Mouse (Mus musculus) liver, embryonic 13.5 days (tissue): ENCODE data around the gene Gpr155. TPM values are rescaled to one million over a fixed set of nuclear protein-coding genes. Genes with fewer than 3 reads are reported as not detected.

Experiments
- ATAC-seq: fragments of 200-750 bp; cut with Nextera tagmentation; 2 replicates; pipeline ENCODE4 v1.8.0; 2017; ENCODE audit warnings: low read depth, mild to moderate bottlenecking, moderate number of reproducible peaks, moderate library complexity
- DNase-seq: peaks from one replicate; pipeline ENCODE4 v3.0.0; 2022
- H3K27ac ChIP-seq: fragments of 300-500 bp; sonication (generic); 2 replicates; pipeline ENCODE4 v1.5.1; 2015; ENCODE audit warnings: moderate library complexity, mild to moderate bottlenecking, inconsistent platforms
- H3K27me3 ChIP-seq: fragments of 300-500 bp; sonication (generic); 2 replicates; pipeline ENCODE4 v1.6.1; 2015; ENCODE audit warnings: mild to moderate bottlenecking, inconsistent platforms
- H3K36me3 ChIP-seq: fragments of 300-500 bp; sonication (generic); 2 replicates; pipeline ENCODE4 v1.6.1; 2015; ENCODE audit warnings: mild to moderate bottlenecking, inconsistent platforms
- H3K4me1 ChIP-seq: fragments of 300-500 bp; sonication (generic); replicated peaks from 2 replicates; pipeline ENCODE4 v1.6.1; 2015; ENCODE audit warnings: inconsistent platforms
- H3K4me2 ChIP-seq: fragments of 300-500 bp; sonication (generic); 2 replicates; pipeline ENCODE4 v1.6.1; 2015; ENCODE audit warnings: inconsistent platforms, mild to moderate bottlenecking, moderate library complexity
- H3K4me3 ChIP-seq: fragments of 300-500 bp; sonication (generic); replicated peaks from 2 replicates; pipeline ENCODE4 v1.5.1; 2015; ENCODE audit warnings: mild to moderate bottlenecking, inconsistent platforms
- H3K9ac ChIP-seq: fragments of 300-500 bp; sonication (generic); 2 replicates; pipeline ENCODE4 v1.6.1; 2015; ENCODE audit warnings: mild to moderate bottlenecking, inconsistent platforms
- H3K9me3 ChIP-seq: fragments of 300-500 bp; sonication (generic); replicated peaks from 2 replicates; pipeline ENCODE4 v1.6.1; 2016; ENCODE audit warnings: inconsistent platforms
- WGBS: fragments of 180-500 bp; shearing (Covaris S2); methylation state at CpG from one replicate; pipeline ENCODE4 v1.1.7; 2015; ENCODE audit not compliant: insufficient replicate concordance; 5-methylcytosine and 5-hydroxymethylcytosine counted together
- polyA plus RNA-seq: library from polyadenylated mRNA; unstranded; fragments of >200 nt; fragmentation: Nextera tagmentation; extraction: Ambion mirVana; gene quantifications from 2 replicates; pipeline ENCODE4 v1.2.1, GENCODE M21; 2015

The Gpr155 gene
- polyA plus RNA-seq, 1 experiment from 2014 or later, result 8.3 TPM

DNA sequence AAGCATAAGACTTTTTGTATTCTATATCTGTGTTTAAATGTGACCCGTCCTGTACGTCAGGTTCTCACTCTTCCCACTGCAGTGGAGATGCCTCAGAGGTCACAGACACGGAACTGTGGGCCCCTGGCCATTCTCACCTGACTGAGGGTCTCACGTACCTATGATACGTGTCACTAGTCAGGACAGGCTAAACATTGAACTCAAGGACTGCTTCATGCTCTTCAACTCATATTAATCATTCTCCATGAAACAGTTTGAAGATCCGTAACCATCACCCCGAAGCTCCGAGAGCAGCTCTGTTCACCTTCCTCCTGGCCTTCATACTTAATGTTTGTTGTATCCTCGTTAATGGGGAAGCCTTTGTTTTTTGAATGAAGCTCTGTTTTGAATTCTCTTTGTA is 68.9 kb downstream of the Gpr155 start:
- no peaks in the 10 kb centered on the region for H3K27me3 ChIP-seq
- DNase-seq (no peak), ATAC-seq (no peak)
- 87% methylated on average over 9 of the region's 9 CpGs for WGBS
- H3K4me3 ChIP-seq, result no peak overlapping the region
- H3K27ac ChIP-seq, result no peak overlapping the region
- no peak overlapping the region for H3K4me2 ChIP-seq
- no peak overlapping the region for H3K9ac ChIP-seq
- peaks cover 27% of the 10 kb centered on the region for H3K4me1 ChIP-seq
- H3K9me3 ChIP-seq, result no peaks in the 10 kb centered on the region
- H3K36me3 ChIP-seq, result peaks cover 30% of the 10 kb centered on the region

DNA sequence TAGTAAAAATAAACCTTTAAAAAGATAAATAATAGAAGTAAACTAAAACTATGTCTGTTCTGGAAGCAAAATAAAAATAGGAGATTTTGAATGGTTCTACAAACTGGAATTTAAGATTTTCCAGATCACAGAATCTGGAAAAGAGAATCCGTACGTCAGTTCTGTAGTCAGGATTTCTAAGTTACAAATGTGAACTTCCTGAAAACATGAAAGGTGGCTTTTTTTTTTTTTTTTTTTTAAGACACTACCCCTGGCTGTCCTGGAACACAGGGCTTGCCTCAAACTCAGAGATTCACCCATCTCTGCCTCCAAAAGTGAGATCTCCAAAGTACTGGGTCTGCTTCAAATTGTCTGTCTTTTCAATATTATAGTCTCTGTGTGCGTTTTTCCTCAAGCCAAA is 72.1 kb downstream of the Gpr155 start:
- Histone ChIP-seq H3K27ac (peak overlapping the region; percentile 97; the same call in 1 of the 2 replicates), H3K4me1 (peaks cover 33% of the 10 kb centered on the region), H3K9ac (peak overlapping the region; percentile 86; the same call in 1 of the 2 replicates), H3K4me2 (peak overlapping the region; percentile 77), H3K9me3 (no peaks in the 10 kb centered on the region), H3K27me3 (no peaks in the 10 kb centered on the region), H3K36me3 (peaks cover 36% of the 10 kb centered on the region), H3K4me3 (peak overlapping the region; percentile 91)
- 87% methylated on average over 3 of the region's 3 CpGs for WGBS
- no peak for DNase-seq
- no peak for ATAC-seq

DNA sequence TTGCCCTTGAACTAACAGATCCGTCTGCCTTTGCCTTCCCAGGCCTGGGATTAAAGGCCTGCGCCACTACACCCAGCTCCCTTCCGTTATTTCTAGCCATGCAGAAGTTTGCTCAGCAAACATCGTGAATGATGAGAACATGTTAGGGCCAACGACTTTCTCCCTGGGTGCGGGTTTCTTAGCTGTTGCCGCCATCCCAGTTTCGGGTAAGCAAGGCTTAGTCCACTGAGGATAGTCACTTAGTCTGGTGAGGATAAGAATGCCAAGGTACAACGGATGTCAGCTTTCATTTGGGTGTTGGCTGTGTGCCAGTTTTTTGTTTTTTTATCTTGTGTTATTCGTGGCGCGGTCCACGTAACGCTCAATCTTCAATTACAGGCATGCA is 73.3 kb downstream of the Gpr155 start:
- DNase-seq (peak; percentile 53), ATAC-seq (peak; percentile 53)
- WGBS, result 9% methylated on average over 14 of the region's 14 CpGs
- H3K27ac ChIP-seq, result peak overlapping the region; percentile 97
- peaks cover 33% of the 10 kb centered on the region for H3K4me1 ChIP-seq
- H3K4me3 ChIP-seq, result peak overlapping the region; percentile 91
- peak overlapping the region; percentile 86 for H3K9ac ChIP-seq
- no peaks in the 10 kb centered on the region for H3K9me3 ChIP-seq
- peak overlapping the region; percentile 77 for H3K4me2 ChIP-seq
- H3K27me3 ChIP-seq, result no peaks in the 10 kb centered on the region
- H3K36me3 ChIP-seq, result peaks cover 39% of the 10 kb centered on the region

DNA sequence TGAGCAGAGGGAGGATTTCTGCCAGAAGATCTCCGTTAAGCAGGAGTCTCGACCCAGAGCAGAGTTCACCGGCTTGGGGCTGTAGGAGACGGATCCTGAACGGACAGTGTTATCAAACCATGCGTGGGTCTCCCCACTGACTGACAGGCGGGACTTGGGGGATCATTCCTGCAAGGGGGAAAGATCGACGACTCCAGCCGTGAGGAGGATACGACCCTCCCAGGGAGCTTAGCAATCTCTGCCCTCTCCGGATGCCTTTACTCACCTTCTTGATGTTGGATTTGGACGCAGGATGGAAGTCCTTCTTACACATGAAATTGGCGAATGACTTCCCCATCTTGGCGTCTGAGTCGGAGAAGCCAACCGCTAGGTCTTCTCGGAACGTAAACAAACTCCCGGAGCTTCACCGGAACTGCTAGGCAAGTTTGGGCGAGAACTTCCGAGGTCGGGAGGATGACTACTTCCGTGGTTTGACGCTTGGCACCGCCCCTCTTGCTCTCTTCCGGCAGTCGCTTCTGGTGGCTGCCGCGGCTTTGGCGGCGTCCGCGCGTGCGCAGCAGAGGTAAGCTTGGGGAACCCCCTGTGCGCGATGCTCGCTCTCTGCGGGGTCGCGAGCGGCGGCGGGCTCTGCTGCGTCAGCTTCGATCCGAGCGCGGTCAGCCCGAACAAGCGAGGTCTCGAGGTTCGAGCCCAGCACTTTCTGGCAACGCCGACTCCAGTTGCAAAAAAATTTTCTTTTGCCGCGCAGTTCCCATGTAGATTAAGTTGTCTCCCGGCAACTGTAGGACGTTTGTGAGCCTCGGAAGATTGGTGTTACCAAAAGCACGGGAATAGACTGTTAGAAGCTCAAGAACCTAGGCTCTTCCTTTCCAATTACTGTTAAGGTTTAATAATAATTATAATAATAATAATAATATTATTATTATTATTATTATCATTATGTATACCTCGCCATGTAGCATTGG is 73.9 kb downstream of the Gpr155 start, which contains the start of the genes Scrn3 and Cir1:
Gene Scrn3 (plus strand): TSS at position 450 of the 965 bp plus-strand sequence.
Gene Cir1 (minus strand): TSS at position 550 of the 965 bp plus-strand sequence.
- Histone ChIP-seq H3K9me3 (no peaks in the 10 kb centered on the region), H3K4me3 (peak within 1 kb of the TSS; percentile 91), H3K9ac (peak within 1 kb of the TSS; percentile 91), H3K4me1 (peaks cover 33% of the 10 kb centered on the region), H3K27ac (peak within 1 kb of the TSS; percentile 97), H3K36me3 (peaks cover 39% of the 10 kb centered on the region), H3K27me3 (no peaks in the 10 kb centered on the region), H3K4me2 (peak within 1 kb of the TSS; percentile 77)
- ATAC-seq (peak; percentile 94), DNase-seq (peak; percentile 92)
- under 1% methylated on average over 64 of the region's 64 CpGs for WGBS

DNA sequence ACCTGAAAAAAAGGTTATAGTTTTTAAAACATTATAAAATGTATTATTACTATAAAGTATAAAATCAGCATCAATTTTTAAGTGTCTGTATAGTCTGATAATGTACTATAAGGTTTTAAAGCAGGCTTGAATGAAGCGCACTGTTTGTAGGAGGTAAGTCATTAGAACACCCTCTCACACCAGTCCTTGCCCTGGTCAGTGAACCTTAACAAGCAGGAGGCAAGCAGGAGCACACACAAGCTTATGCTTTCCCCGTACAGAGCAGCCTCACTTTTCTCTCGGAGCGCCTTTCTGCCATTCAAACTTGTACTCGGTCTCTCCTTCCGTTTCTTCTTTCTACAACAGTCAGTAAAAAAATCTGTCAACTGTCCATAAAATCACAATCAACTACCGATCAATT is 80.4 kb downstream of the Gpr155 start:
- H3K4me3 ChIP-seq, result no peak overlapping the region
- no peaks in the 10 kb centered on the region for H3K27me3 ChIP-seq
- DNase-seq (no peak), ATAC-seq (no peak)
- H3K4me2 ChIP-seq, result no peak overlapping the region
- H3K27ac ChIP-seq, result no peak overlapping the region
- WGBS, result 91% methylated on average over 7 of the region's 7 CpGs
- no peaks in the 10 kb centered on the region for H3K9me3 ChIP-seq
- H3K9ac ChIP-seq, result no peak overlapping the region
- peaks cover 88% of the 10 kb centered on the region for H3K36me3 ChIP-seq
- peaks cover 36% of the 10 kb centered on the region for H3K4me1 ChIP-seq

DNA sequence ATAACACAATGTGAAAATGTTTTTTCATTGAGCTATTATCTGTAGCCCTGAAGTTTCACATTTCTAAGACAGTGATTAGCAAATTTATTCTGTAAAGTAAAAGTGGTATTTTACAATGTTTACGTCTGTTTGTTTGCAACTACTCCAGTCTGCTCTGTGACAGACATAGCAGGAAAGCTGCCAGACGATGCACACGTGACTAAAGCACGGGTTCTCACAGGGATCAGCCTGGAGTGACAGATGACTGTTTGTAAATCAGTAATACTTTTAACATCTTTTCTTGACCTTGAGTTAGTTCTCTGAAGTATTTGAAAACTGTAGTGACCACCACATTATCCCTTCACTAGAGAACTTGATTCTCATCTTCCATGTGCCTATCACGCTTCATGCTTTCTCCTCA is 81.9 kb downstream of the Gpr155 start:
- Histone ChIP-seq H3K9me3 (no peaks in the 10 kb centered on the region), H3K4me3 (no peak overlapping the region), H3K4me1 (peaks cover 32% of the 10 kb centered on the region), H3K27ac (peak overlapping the region; percentile 24; the same call in 1 of the 2 replicates), H3K4me2 (no peak overlapping the region), H3K27me3 (no peaks in the 10 kb centered on the region), H3K9ac (no peak overlapping the region), H3K36me3 (peaks cover 78% of the 10 kb centered on the region)
- DNase-seq (no peak), ATAC-seq (no peak)
- WGBS, result 88% methylated on average over 5 of the region's 5 CpGs

DNA sequence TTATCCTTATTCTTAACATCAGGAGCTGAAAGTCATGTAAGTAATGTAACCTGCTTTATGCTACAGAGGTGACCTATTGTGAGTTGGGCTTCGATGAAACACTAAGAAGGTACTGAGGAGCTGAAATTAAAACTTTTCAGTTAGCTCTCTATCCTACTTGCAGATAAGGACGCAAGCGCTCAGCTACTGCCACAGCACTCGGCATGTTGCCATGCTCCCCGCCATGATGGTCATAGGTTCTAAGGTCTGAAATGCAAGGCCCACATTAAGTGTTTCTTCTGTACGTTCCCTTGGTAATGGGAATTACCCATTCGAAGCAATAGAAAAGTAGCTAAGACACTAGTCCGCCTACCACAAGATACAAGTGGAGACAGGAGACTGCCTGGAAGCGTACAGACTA is 83.7 kb downstream of the Gpr155 start:
- H3K27ac ChIP-seq, result peak overlapping the region; percentile 80
- H3K4me1 ChIP-seq, result peaks cover 46% of the 10 kb centered on the region
- no peaks in the 10 kb centered on the region for H3K27me3 ChIP-seq
- H3K4me2 ChIP-seq, result peak overlapping the region; percentile 34; the same call in 1 of the 2 replicates
- ATAC-seq, result no peak
- H3K4me3 ChIP-seq, result no peak overlapping the region
- DNase-seq, result no peak
- H3K36me3 ChIP-seq, result peaks cover 73% of the 10 kb centered on the region
- 72% methylated on average over 9 of the region's 9 CpGs for WGBS
- no peaks in the 10 kb centered on the region for H3K9me3 ChIP-seq
- peak overlapping the region; percentile 12; the same call in 1 of the 2 replicates for H3K9ac ChIP-seq

DNA sequence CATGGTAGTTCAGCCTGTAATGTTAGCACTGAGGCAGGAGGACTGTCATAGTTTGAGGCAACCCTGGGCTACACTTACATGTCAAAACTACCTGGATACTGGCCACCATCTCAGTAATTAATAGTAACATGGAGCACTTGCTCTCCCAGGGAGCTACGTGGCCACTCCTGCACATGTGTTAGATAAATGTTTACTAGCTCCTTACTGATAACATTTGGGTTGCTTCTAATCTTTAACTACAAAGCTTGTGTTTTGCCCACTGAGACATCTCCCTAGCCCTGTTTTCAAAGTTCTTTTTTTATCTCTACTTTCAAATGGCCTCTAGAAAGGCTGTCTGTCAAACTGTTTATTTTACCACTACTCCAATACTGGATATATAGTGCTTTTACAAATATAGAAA is 84.4 kb downstream of the Gpr155 start:
- Histone ChIP-seq H3K9ac (peak overlapping the region; percentile 12; the same call in 1 of the 2 replicates), H3K27ac (peak overlapping the region; percentile 80), H3K36me3 (peaks cover 69% of the 10 kb centered on the region), H3K4me2 (peak overlapping the region; percentile 34), H3K4me3 (no peak overlapping the region), H3K9me3 (no peaks in the 10 kb centered on the region), H3K27me3 (no peaks in the 10 kb centered on the region), H3K4me1 (peaks cover 46% of the 10 kb centered on the region)
- ATAC-seq (peak; percentile 94), DNase-seq (peak; percentile 41)
- WGBS, result 10% methylated on average over 1 of the region's 1 CpGs

DNA sequence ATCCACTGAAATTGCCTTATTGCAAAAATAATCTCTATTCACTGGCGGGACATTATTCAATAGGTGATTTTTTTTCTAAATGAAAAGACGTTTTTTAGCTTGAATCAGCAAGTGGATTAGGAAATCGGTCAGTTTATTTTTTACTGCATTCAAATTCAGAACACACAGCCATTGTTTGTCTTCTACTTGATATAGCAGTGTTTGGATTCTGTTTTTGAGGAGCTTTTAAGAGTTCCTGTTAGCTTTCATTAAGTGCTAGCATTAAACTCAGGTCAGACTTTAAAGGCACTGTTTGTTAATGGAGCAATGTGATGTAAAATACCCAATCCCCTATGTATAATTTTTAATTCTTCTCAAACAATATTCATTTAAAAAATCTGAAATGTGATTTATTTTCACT is 87.5 kb downstream of the Gpr155 start:
- 73% methylated on average over 3 of the region's 3 CpGs for WGBS
- DNase-seq, result no peak
- Histone ChIP-seq H3K4me2 (no peak overlapping the region), H3K9me3 (no peaks in the 10 kb centered on the region), H3K27me3 (no peaks in the 10 kb centered on the region), H3K4me1 (peaks cover 57% of the 10 kb centered on the region), H3K4me3 (no peak overlapping the region), H3K9ac (no peak overlapping the region), H3K27ac (no peak overlapping the region), H3K36me3 (peaks cover 60% of the 10 kb centered on the region)
- ATAC-seq, result no peak

DNA sequence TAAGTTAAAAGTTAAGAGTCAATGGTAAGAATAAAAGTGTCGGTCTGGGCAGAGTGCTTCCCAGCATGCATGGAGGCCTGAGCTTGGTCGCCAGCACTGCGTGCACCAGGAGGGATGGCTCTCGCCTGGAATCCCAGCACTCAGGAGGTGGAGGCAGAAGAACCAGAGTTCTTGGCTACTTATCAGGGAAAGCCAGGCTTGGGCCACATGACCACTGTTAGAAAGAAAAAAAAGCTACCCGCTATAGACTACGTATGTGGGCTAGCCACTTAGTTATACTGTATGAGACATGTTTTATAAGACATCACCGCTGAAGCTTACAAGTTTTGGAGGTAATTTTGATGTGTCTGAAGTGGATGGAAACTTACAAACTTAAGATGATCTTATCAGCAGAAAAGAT is 88.2 kb downstream of the Gpr155 start:
- peaks cover 55% of the 10 kb centered on the region for H3K36me3 ChIP-seq
- ATAC-seq (peak; percentile 39), DNase-seq (peak; percentile 32)
- H3K4me3 ChIP-seq, result no peak overlapping the region
- H3K4me2 ChIP-seq, result no peak overlapping the region
- H3K27ac ChIP-seq, result peak overlapping the region; percentile 8; the same call in 1 of the 2 replicates
- whole genome bisulfite sequencing, result 66% methylated on average over 7 of the region's 7 CpGs
- H3K9ac ChIP-seq, result no peak overlapping the region
- peaks cover 51% of the 10 kb centered on the region for H3K4me1 ChIP-seq
- no peaks in the 10 kb centered on the region for H3K9me3 ChIP-seq
- no peaks in the 10 kb centered on the region for H3K27me3 ChIP-seq

DNA sequence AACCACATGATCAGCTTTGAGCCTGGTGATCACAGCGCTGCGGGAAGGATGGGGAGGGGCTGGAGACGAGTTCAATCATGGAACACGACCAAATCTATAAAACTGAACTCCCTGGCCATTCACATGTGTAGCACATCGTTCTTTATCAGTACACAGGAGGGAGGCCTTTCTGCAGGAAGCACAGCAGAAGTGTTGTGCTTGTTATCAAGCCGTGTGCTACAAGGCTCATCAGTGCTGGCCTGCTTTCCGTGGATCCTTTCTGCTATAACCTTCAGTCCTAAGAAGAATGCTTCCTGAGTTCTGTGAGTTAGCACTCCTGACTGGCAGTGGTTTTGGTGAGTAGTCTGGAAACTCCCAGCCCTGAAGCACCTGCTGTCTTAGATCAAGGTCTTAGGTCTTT is 91.3 kb downstream of the Gpr155 start:
- ATAC-seq, result peak; percentile 69
- no peak overlapping the region for H3K4me2 ChIP-seq
- H3K27ac ChIP-seq, result peak overlapping the region; percentile 34
- peaks cover 58% of the 10 kb centered on the region for H3K36me3 ChIP-seq
- no peak for DNase-seq
- H3K4me3 ChIP-seq, result no peak overlapping the region
- no peaks in the 10 kb centered on the region for H3K9me3 ChIP-seq
- H3K27me3 ChIP-seq, result no peaks in the 10 kb centered on the region
- WGBS, result 44% methylated on average over 7 of the region's 7 CpGs
- no peak overlapping the region for H3K9ac ChIP-seq
- H3K4me1 ChIP-seq, result peaks cover 25% of the 10 kb centered on the region
